Mouse (Mus musculus): ENCODE measurements around the gene Fbxl16.

DNA sequence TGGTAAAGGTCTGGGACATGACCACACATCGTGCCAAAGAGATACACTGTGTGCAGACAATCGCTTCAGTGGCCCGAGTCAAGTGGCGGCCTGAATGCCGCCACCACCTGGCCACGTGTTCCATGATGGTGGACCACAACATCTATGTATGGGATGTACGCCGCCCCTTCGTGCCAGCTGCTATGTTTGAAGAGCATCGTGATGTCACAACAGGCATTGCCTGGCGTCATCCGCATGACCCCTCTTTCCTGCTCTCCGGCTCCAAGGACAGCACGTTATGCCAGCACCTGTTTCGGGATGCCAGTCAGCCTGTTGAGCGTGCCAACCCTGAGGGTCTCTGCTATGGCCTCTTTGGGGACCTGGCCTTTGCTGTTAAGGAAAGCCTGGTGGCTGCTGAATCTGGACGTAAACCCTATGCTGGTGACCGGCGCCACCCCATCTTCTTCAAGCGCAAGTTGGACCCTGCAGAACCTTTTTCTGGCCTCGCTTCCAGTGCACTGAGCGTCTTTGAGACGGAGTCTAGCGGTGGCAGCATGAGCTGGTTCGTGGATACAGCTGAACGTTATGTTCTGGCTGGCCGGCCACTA lies 17.2 kb downstream of the Fbxl16 start:
- TF ChIP-seq EP300 (IDR thresholded peaks at IDR 0.05; ENCODE audit: insufficient read depth, low read depth, low read length): no peak
- no peak for TF ChIP-seq POLR2A (IDR thresholded peaks at IDR 0.05; ENCODE audit: insufficient read depth, low read depth, low read length)
- TF ChIP-seq CTCF (IDR thresholded peaks at IDR 0.05): no peak

Data from heart, adult 2 months (tissue).